Mouse (Mus musculus) left cerebral cortex, adult 8-10 months (tissue): Measurements from ENCODE around the gene Arl14. TPM values are rescaled to one million over a fixed set of nuclear protein-coding genes. Genes with fewer than 3 reads are reported as not detected.

ENCODE experiments used
- DNase-seq, 2 experiments: peaks; one replicate each; pipeline ENCODE4 v3.0.0; 2022; ENCODE audit warnings: low spot score in 2 of 2
- total RNA-seq, 4 experiments: library from RNA; stranded (reverse); gene quantifications; 2 replicates each; pipeline ENCODE4 v1.2.4; 2022

The Arl14 gene
- total RNA-seq = not detected

GRCm38 (mm10) chr3:69221806-69222501 lies at the start of gene Arl14:
Arl14 (plus strand) TSS chr3:69222419.
- no peak for DNase-seq

- no peak for DNase-seq
Measured at GRCm38 (mm10) chr3:69175229-69175628, 47.0 kb upstream of the Arl14 start.

GRCm38 (mm10) chr3:69177168-69177797 lies 44.9 kb upstream of the Arl14 start:
- DNase-seq = no peak

GRCm38 (mm10) chr3:69177914-69178313 lies 44.3 kb upstream of the Arl14 start:
- DNase-seq = no peak

GRCm38 (mm10) chr3:69178365-69179004 lies 43.7 kb upstream of the Arl14 start:
- no peak for DNase-seq

GRCm38 (mm10) chr3:69181531-69181930 lies 40.7 kb upstream of the Arl14 start:
- no peak for DNase-seq

- DNase-seq = no peak
Measured at GRCm38 (mm10) chr3:69182225-69182624, 40.0 kb upstream of the Arl14 start.

- no peak for DNase-seq
Measured at GRCm38 (mm10) chr3:69185244-69185643, 37.0 kb upstream of the Arl14 start.

- DNase-seq = no peak
Measured at GRCm38 (mm10) chr3:69186031-69186430, 36.2 kb upstream of the Arl14 start.

- DNase-seq = peak in 1 of 2 experiments; percentile 4
Measured at GRCm38 (mm10) chr3:69186643-69187042, 35.6 kb upstream of the Arl14 start.

- DNase-seq = no peak
Measured at GRCm38 (mm10) chr3:69192995-69193394, 29.2 kb upstream of the Arl14 start.

- DNase-seq = no peak
Measured at GRCm38 (mm10) chr3:69194496-69194895, 27.7 kb upstream of the Arl14 start.

GRCm38 (mm10) chr3:69195251-69195650 lies 27.0 kb upstream of the Arl14 start:
- DNase-seq = no peak

GRCm38 (mm10) chr3:69198098-69198497 lies 24.1 kb upstream of the Arl14 start:
- no peak for DNase-seq

GRCm38 (mm10) chr3:69200251-69200650 lies 22.0 kb upstream of the Arl14 start:
- no peak for DNase-seq

GRCm38 (mm10) chr3:69201206-69201605 lies 21.0 kb upstream of the Arl14 start:
- no peak for DNase-seq

- no peak for DNase-seq
Measured at GRCm38 (mm10) chr3:69202876-69203275, 19.3 kb upstream of the Arl14 start.

GRCm38 (mm10) chr3:69205266-69206054 lies 16.8 kb upstream of the Arl14 start:
- no peak for DNase-seq

GRCm38 (mm10) chr3:69206193-69206893 lies 15.9 kb upstream of the Arl14 start:
- no peak for DNase-seq

GRCm38 (mm10) chr3:69208441-69209309 lies 13.5 kb upstream of the Arl14 start:
- no peak for DNase-seq
